Mouse (Mus musculus) midbrain, embryonic 15.5 days (tissue): ENCODE data around the gene Zbtb20. TPM values are rescaled to one million over a fixed set of nuclear protein-coding genes. Genes with fewer than 3 reads are reported as not detected.
A peak's percentile ranks its signal among the peaks of the same experiment; 100 is the strongest.

ENCODE experiments used
- ATAC-seq: fragments of 200-750 bp; cut with Nextera tagmentation; replicated peaks from 2 replicates; pipeline ENCODE4 v1.8.0; 2017; ENCODE audit warnings: moderate TSS enrichment
- H3K27ac ChIP-seq: fragments of 300-500 bp; sonication (generic); 2 replicates; pipeline ENCODE4 v1.5.1; 2015; ENCODE audit warnings: mild to moderate bottlenecking, inconsistent platforms
- H3K27me3 ChIP-seq: fragments of 300-500 bp; sonication (generic); replicated peaks from 2 replicates; pipeline ENCODE4 v1.6.1; 2015; ENCODE audit warnings: inconsistent platforms
- H3K36me3 ChIP-seq: fragments of 300-500 bp; sonication (generic); replicated peaks from 2 replicates; pipeline ENCODE4 v1.6.1; 2015; ENCODE audit warnings: inconsistent platforms
- H3K4me1 ChIP-seq: fragments of 300-500 bp; sonication (generic); 2 replicates; pipeline ENCODE4 v1.6.1; 2015; ENCODE audit warnings: inconsistent platforms
- H3K4me2 ChIP-seq: fragments of 300-500 bp; sonication (generic); 2 replicates; pipeline ENCODE4 v1.6.1; 2015; ENCODE audit warnings: inconsistent platforms, mild to moderate bottlenecking, moderate library complexity
- H3K4me3 ChIP-seq: fragments of 300-500 bp; sonication (generic); 2 replicates; pipeline ENCODE4 v1.5.1; 2015; ENCODE audit warnings: mild to moderate bottlenecking, inconsistent platforms
- H3K9ac ChIP-seq: fragments of 300-500 bp; sonication (generic); 2 replicates; pipeline ENCODE4 v1.6.1; 2015; ENCODE audit warnings: mild to moderate bottlenecking, inconsistent platforms
- H3K9me3 ChIP-seq: fragments of 300-500 bp; sonication (generic); 2 replicates; pipeline ENCODE4 v1.6.1; 2016; ENCODE audit warnings: inconsistent platforms
- WGBS: fragments of 180-500 bp; shearing (Covaris S2); methylation state at CpG from one replicate; pipeline ENCODE4 v1.1.7; 2015; ENCODE audit warnings: mixed read lengths; 5-methylcytosine and 5-hydroxymethylcytosine counted together
- polyA plus RNA-seq: library from polyadenylated mRNA; unstranded; fragments of >200 nt; fragmentation: Nextera tagmentation; extraction: Ambion mirVana; gene quantifications from 2 replicates; pipeline ENCODE4 v1.2.1, GENCODE M21; 2015

Zbtb20 gene
- polyA plus RNA-seq, 1 experiment from 2014 or later = 76.5 TPM

DNA sequence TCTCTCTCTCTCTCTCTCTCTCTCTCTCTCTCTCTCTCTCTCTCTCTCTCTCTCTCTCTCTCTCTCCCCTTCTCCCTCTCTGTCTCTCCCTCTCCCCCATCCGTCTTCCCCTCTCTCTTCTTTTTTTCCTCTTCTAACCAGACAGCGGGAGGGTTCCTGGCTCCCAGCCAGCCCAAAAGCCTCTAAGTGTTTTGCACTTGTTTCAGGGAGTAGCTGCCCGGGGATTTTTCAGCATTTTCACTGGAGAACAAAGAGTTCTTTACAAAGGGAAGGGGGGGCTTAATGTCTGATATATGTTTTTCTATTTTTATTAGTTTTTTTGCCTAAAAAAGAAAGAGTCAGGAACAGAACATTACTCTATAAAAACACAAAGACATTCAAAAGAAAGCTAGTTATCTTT is 628.5 kb downstream of the Zbtb20 start:
- Histone ChIP-seq H3K27me3 (no peaks in the 10 kb centered on the region), H3K4me3 (peak overlapping the region; percentile 49), H3K27ac (peak overlapping the region; percentile 85), H3K4me1 (peaks cover 50% of the 10 kb centered on the region), H3K9ac (peak overlapping the region; percentile 50), H3K36me3 (no peaks in the 10 kb centered on the region), H3K9me3 (no peaks in the 10 kb centered on the region), H3K4me2 (peak overlapping the region; percentile 60)
- peak; percentile 24; the same call in 1 of the 2 replicates for ATAC-seq
- 0% methylated on average over 3 of the region's 3 CpGs for WGBS

DNA sequence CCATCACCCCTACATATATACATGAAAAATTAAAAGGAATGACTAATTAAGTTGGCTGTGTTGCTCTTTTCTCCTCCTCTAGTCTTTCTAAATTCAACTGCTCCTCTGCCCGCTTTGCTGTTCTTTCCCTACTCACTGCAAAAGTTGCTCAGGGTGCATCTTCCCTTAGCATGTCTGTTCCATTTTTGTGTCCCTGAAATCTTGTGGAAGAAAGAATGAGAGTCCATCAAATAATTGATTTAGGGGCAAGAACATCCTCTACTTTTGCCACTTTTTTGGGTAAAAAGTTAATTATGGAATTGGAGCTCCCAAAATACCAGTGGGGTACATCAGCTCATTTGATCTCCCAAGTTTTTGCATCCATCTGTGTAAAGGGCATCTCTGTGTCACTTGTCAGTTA is 628.9 kb downstream of the Zbtb20 start:
- Histone ChIP-seq H3K9me3 (no peaks in the 10 kb centered on the region), H3K4me2 (peak overlapping the region; percentile 60), H3K27me3 (no peaks in the 10 kb centered on the region), H3K4me1 (peaks cover 50% of the 10 kb centered on the region), H3K27ac (peak overlapping the region; percentile 85), H3K9ac (peak overlapping the region; percentile 50; the same call in 1 of the 2 replicates), H3K4me3 (peak overlapping the region; percentile 49), H3K36me3 (no peaks in the 10 kb centered on the region)
- no peak for ATAC-seq
- 14% methylated on average over 1 of the region's 1 CpGs for WGBS

GRCm38 (mm10) chr16:43505314-43505950 is 629.8 kb downstream of the Zbtb20 start:
- no peaks in the 10 kb centered on the region for H3K27me3 ChIP-seq
- peak overlapping the region; percentile 78 for H3K27ac ChIP-seq
- H3K4me3 ChIP-seq = peak overlapping the region; percentile 49
- 20% methylated on average over 9 of the region's 9 CpGs for WGBS
- H3K9ac ChIP-seq = peak overlapping the region; percentile 49
- ATAC-seq = no peak
- H3K36me3 ChIP-seq = no peaks in the 10 kb centered on the region
- peaks cover 56% of the 10 kb centered on the region for H3K4me1 ChIP-seq
- H3K9me3 ChIP-seq = no peaks in the 10 kb centered on the region
- peak overlapping the region; percentile 60 for H3K4me2 ChIP-seq

DNA sequence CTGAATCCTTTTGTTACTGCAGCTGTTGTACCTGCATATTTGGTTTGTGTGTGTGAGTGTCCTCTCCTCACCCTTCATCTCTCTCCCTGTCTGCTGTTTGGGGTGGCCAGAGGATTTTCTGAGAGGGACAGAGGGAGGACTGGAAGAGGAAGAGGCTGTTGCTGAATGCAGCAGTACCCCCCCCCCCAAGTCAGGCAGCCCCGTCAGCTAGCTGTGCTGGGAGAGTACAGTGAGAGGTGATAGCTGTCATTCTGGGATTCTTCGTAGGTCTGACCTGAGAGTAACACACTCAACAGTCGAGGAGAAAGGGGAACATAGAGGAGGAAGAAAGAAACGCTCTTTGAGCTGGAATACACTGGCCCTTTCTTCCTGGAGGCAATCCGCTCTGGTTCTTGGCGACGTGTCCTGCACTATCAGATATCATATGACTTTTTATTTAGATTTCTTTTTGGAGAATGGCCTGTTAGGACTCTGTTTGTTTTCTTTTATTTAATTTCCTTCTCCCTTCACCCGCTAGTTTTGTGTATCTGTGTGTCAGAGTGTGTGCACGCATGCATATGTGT is 630.6 kb downstream of the Zbtb20 start:
- Histone ChIP-seq H3K9ac (peak overlapping the region; percentile 49), H3K9me3 (no peaks in the 10 kb centered on the region), H3K4me3 (peak overlapping the region; percentile 49), H3K27me3 (no peaks in the 10 kb centered on the region), H3K27ac (peak overlapping the region; percentile 78), H3K4me2 (peak overlapping the region; percentile 60), H3K4me1 (peaks cover 63% of the 10 kb centered on the region), H3K36me3 (no peaks in the 10 kb centered on the region)
- WGBS = 9% methylated on average over 9 of the region's 9 CpGs
- ATAC-seq = no peak

- Histone ChIP-seq H3K36me3 (no peaks in the 10 kb centered on the region), H3K27ac (peak overlapping the region; percentile 78), H3K4me1 (peaks cover 62% of the 10 kb centered on the region), H3K4me3 (peak overlapping the region; percentile 49), H3K4me2 (peak overlapping the region; percentile 60), H3K27me3 (no peaks in the 10 kb centered on the region), H3K9me3 (no peaks in the 10 kb centered on the region), H3K9ac (peak overlapping the region; percentile 49; the same call in 1 of the 2 replicates)
- WGBS = 9% methylated on average over 10 of the region's 10 CpGs
- ATAC-seq = no peak
Observed at GRCm38 (mm10) chr16:43506771-43507405, 631.2 kb downstream of the Zbtb20 start.

GRCm38 (mm10) chr16:43508166-43508998 is 632.7 kb downstream of the Zbtb20 start:
- H3K9me3 ChIP-seq = no peaks in the 10 kb centered on the region
- peak overlapping the region; percentile 61 for H3K27ac ChIP-seq
- no peak for ATAC-seq
- WGBS = 50% methylated on average over 9 of the region's 9 CpGs
- peaks cover 52% of the 10 kb centered on the region for H3K4me1 ChIP-seq
- H3K27me3 ChIP-seq = no peaks in the 10 kb centered on the region
- H3K4me2 ChIP-seq = peak overlapping the region; percentile 60
- peak overlapping the region; percentile 3; the same call in 1 of the 2 replicates for H3K9ac ChIP-seq
- H3K36me3 ChIP-seq = no peaks in the 10 kb centered on the region
- peak overlapping the region; percentile 24 for H3K4me3 ChIP-seq

GRCm38 (mm10) chr16:43510516-43510915 is 634.8 kb downstream of the Zbtb20 start:
- Histone ChIP-seq H3K27ac (peak overlapping the region; percentile 56), H3K27me3 (no peaks in the 10 kb centered on the region), H3K9me3 (no peaks in the 10 kb centered on the region), H3K4me1 (peaks cover 49% of the 10 kb centered on the region), H3K4me2 (peak overlapping the region; percentile 35), H3K4me3 (peak overlapping the region; percentile 23), H3K9ac (0 out of 2 replicates have a peak overlapping the region, but pooled peaks have one; percentile 16), H3K36me3 (no peaks in the 10 kb centered on the region)
- ATAC-seq = peak; percentile 55; the same call in 1 of the 2 replicates
- WGBS = 40% methylated on average over 5 of the region's 5 CpGs

DNA sequence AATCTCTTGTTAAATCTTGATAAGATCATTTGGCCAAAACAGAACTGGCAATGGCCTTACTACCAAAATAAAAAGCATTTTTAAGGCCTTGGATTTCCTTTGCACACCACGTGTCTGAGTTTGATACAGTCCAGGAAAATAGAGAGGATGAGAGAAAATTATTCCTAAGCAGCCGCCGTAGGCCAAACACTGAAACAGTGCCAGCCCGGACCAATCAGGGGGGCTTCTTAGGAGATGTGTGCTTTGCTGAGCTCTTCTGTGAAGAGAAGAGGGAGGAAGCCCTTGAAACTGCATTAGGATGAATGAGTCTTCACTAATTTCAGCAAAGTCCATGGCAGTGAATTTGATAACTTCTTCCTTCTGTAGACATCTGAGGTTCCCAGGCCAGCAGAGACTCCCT is 635.9 kb downstream of the Zbtb20 start:
- H3K27me3 ChIP-seq = no peaks in the 10 kb centered on the region
- ATAC-seq = no peak
- WGBS = 52% methylated on average over 4 of the region's 4 CpGs
- no peak overlapping the region for H3K9ac ChIP-seq
- H3K4me3 ChIP-seq = no peak overlapping the region
- no peaks in the 10 kb centered on the region for H3K36me3 ChIP-seq
- peaks cover 41% of the 10 kb centered on the region for H3K4me1 ChIP-seq
- no peak overlapping the region for H3K27ac ChIP-seq
- no peaks in the 10 kb centered on the region for H3K9me3 ChIP-seq
- H3K4me2 ChIP-seq = peak overlapping the region; percentile 35; the same call in 1 of the 2 replicates

GRCm38 (mm10) chr16:43513933-43514332 is 638.3 kb downstream of the Zbtb20 start:
- no peak overlapping the region for H3K27ac ChIP-seq
- no peak overlapping the region for H3K4me2 ChIP-seq
- no peak overlapping the region for H3K4me3 ChIP-seq
- 86% methylated on average over 5 of the region's 5 CpGs for WGBS
- no peaks in the 10 kb centered on the region for H3K9me3 ChIP-seq
- peaks cover 27% of the 10 kb centered on the region for H3K4me1 ChIP-seq
- H3K36me3 ChIP-seq = no peaks in the 10 kb centered on the region
- no peaks in the 10 kb centered on the region for H3K27me3 ChIP-seq
- ATAC-seq = no peak
- no peak overlapping the region for H3K9ac ChIP-seq

GRCm38 (mm10) chr16:43515538-43515937 is 639.9 kb downstream of the Zbtb20 start:
- Histone ChIP-seq H3K9ac (no peak overlapping the region), H3K9me3 (no peaks in the 10 kb centered on the region), H3K36me3 (no peaks in the 10 kb centered on the region), H3K4me1 (peaks cover 19% of the 10 kb centered on the region), H3K4me2 (no peak overlapping the region), H3K4me3 (no peak overlapping the region), H3K27me3 (no peaks in the 10 kb centered on the region), H3K27ac (peak overlapping the region; percentile 38; the same call in 1 of the 2 replicates)
- no peak for ATAC-seq
- 65% methylated on average over 4 of the region's 4 CpGs for WGBS

- Histone ChIP-seq H3K4me3 (no peak overlapping the region), H3K4me1 (peaks cover 15% of the 10 kb centered on the region), H3K4me2 (no peak overlapping the region), H3K27me3 (no peaks in the 10 kb centered on the region), H3K27ac (no peak overlapping the region), H3K36me3 (no peaks in the 10 kb centered on the region), H3K9ac (no peak overlapping the region), H3K9me3 (no peaks in the 10 kb centered on the region)
- no peak for ATAC-seq
- WGBS = 73% methylated on average over 2 of the region's 2 CpGs
Observed at GRCm38 (mm10) chr16:43520274-43520673, 644.6 kb downstream of the Zbtb20 start.

GRCm38 (mm10) chr16:43522482-43522881 is 646.8 kb downstream of the Zbtb20 start:
- Histone ChIP-seq H3K9ac (no peak overlapping the region), H3K4me2 (no peak overlapping the region), H3K4me3 (no peak overlapping the region), H3K27ac (peak overlapping the region; percentile 36; the same call in 1 of the 2 replicates), H3K27me3 (no peaks in the 10 kb centered on the region), H3K9me3 (no peaks in the 10 kb centered on the region), H3K4me1 (peaks cover 8% of the 10 kb centered on the region), H3K36me3 (no peaks in the 10 kb centered on the region)
- no peak for ATAC-seq
- 85% methylated on average over 4 of the region's 4 CpGs for WGBS
